Mouse (Mus musculus) urinary bladder, postnatal 14 days (tissue): ENCODE data around the gene Fbxo36.

Experiments used
- DNase-seq: peaks from one replicate; pipeline ENCODE4 v3.0.0; 2021; ENCODE audit warnings: low spot score

Gene Fbxo36

GRCm38 (mm10) chr1:84890503-84890902 lies 50.9 kb downstream of the Fbxo36 start:
- DNase-seq: no peak

GRCm38 (mm10) chr1:84891746-84892145 lies 52.1 kb downstream of the Fbxo36 start:
- DNase-seq: no peak

- no peak for DNase-seq
Measured at GRCm38 (mm10) chr1:84897364-84897763, 57.7 kb downstream of the Fbxo36 start.

GRCm38 (mm10) chr1:84899156-84899555 lies 59.5 kb downstream of the Fbxo36 start:
- no peak for DNase-seq

GRCm38 (mm10) chr1:84904467-84904866 lies 64.8 kb downstream of the Fbxo36 start:
- no peak for DNase-seq

- no peak for DNase-seq
Measured at GRCm38 (mm10) chr1:84910177-84910804, 70.7 kb downstream of the Fbxo36 start.

- DNase-seq: no peak
Measured at GRCm38 (mm10) chr1:84912571-84912970, 72.9 kb downstream of the Fbxo36 start.

- DNase-seq: no peak
Measured at GRCm38 (mm10) chr1:84915010-84915409, 75.4 kb downstream of the Fbxo36 start.

GRCm38 (mm10) chr1:84918865-84919264 lies 79.2 kb downstream of the Fbxo36 start:
- DNase-seq: no peak

GRCm38 (mm10) chr1:84923432-84923831 lies 83.8 kb downstream of the Fbxo36 start:
- no peak for DNase-seq

- DNase-seq: peak; percentile 19
Measured at GRCm38 (mm10) chr1:84924134-84924533, 84.5 kb downstream of the Fbxo36 start.

GRCm38 (mm10) chr1:84925599-84925998 lies 86.0 kb downstream of the Fbxo36 start:
- DNase-seq: no peak

GRCm38 (mm10) chr1:84933472-84934150 lies 94.0 kb downstream of the Fbxo36 start:
- DNase-seq: peak; percentile 87

GRCm38 (mm10) chr1:84934151-84934502 lies 94.5 kb downstream of the Fbxo36 start:
- no peak for DNase-seq

GRCm38 (mm10) chr1:84934503-84935333 lies 95.1 kb downstream of the Fbxo36 start, which contains the start of gene Slc16a14:
Gene Slc16a14 (minus strand): TSS chr1:84935134.
- no peak for DNase-seq

- peak; percentile 59 for DNase-seq
Measured at GRCm38 (mm10) chr1:84935668-84936067, 96.0 kb downstream of the Fbxo36 start.

GRCm38 (mm10) chr1:84936716-84937510 lies 97.3 kb downstream of the Fbxo36 start:
- DNase-seq: no peak

GRCm38 (mm10) chr1:84939466-84939865 lies 99.8 kb downstream of the Fbxo36 start:
- DNase-seq: no peak

GRCm38 (mm10) chr1:84940322-84940721 lies 100.7 kb downstream of the Fbxo36 start:
- DNase-seq: no peak

- DNase-seq: no peak
Measured at GRCm38 (mm10) chr1:84942666-84943065, 103.0 kb downstream of the Fbxo36 start.

GRCm38 (mm10) chr1:84943549-84943948 lies 103.9 kb downstream of the Fbxo36 start:
- DNase-seq: no peak

GRCm38 (mm10) chr1:84945950-84946349 lies 106.3 kb downstream of the Fbxo36 start:
- no peak for DNase-seq
